Mouse (Mus musculus): ENCODE measurements around the gene Atp5e.

DNA sequence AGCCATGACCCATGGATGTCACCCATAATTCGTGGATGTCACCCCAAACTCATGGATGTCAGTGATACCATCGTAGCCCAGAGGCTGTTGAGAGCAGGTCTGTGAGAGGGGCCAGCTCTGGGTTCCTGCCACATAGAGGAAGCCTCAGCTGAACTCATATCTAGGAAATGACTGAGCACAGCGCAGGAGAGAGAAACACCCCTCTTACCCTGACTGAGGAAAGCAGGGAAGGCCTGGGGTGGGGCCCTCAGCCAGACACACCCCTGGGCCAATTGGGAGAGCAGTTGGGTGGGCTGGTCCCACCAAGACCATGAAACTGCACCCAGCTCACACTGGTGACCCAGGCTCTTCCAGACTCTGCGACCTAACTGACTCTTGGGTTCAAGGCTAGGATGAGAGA, 13.6 kb downstream of the Atp5e start, which contains the start of gene Tubb1:
- TF ChIP-seq MAX (IDR thresholded peaks at IDR 0.05) (no peak), CTCF (IDR thresholded peaks at IDR 0.05; ENCODE audit: control insufficient read depth, insufficient read depth, insufficient read length) (no peak), MYOD1 (IDR thresholded peaks at IDR 0.05; ENCODE audit: control insufficient read depth, insufficient read length, low read depth) (no peak)
